ENCODE assay signal across 18 mouse cellular contexts in the genomic region with DNA sequence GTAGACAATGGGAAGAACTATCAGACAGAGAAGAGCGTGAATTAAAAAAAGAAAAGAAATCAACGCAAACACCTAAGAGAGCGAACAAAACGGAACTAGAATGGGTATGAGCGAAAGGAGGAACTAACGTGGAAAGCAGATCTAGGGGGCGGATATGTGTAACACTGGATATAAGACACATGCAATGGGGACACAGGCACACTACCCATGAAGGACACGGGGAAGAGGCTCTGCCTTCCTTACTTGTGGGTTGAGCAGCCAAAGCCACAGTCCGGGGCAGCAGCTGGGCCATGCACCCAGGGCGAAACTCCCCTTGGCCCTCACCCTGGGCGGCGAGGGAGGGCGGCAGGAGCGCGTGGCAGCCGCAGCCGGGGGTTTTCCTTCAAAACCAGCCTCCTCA.
DNase-seq lines count a peak whose midpoint lies in the region; ATAC-seq and TF ChIP-seq lines count a peak whose summit lies in the region.
"Had no signal": no experiment of that assay in that cellular context is flagged by ENCODE, and none has a peak within 500 bp of the region (broad histone marks: within the 10 kb centered on the region; RNA-seq: fewer than 3 reads in every experiment).

No protein-coding gene starts in this region.

- H3K27me3 ChIP-seq in midbrain, embryonic 10.5 days (ENCODE audit: low read depth, poor library complexity, severe bottlenecking), result no peaks in the 10 kb centered on the region
- H3K27me3 ChIP-seq in midbrain, embryonic 14.5 days (ENCODE audit: control insufficient read depth, insufficient read depth, low read length), result no peaks in the 10 kb centered on the region
- no peaks in the 10 kb centered on the region for H3K27me3 ChIP-seq in E14TG2a.4 (ENCODE audit: insufficient read depth, low read length)
- H3K27me3 ChIP-seq: forebrain, embryonic 13.5 days; heart, embryonic 13.5 days had no signal

- no peaks in the 10 kb centered on the region for H3K9me3 ChIP-seq in midbrain, embryonic 10.5 days (replicated peaks)
- H3K9me3 ChIP-seq in midbrain, embryonic 14.5 days (ENCODE audit: control insufficient read depth, low read length), result no peaks in the 10 kb centered on the region
- H3K9me3 ChIP-seq in E14TG2a.4 (ENCODE audit: low read length), result no peaks in the 10 kb centered on the region
- H3K9me3 ChIP-seq: embryonic facial prominence, embryonic 10.5 days; forebrain, embryonic 13.5 days; heart, embryonic 13.5 days had no signal

- H3K4me2 ChIP-seq in midbrain, embryonic 14.5 days (ENCODE audit: low read length), result no peak overlapping the region
- H3K4me2 ChIP-seq: forebrain, embryonic 13.5 days; heart, embryonic 13.5 days; hindbrain, embryonic 14.5 days had no signal

- H3K27ac ChIP-seq in midbrain, embryonic 10.5 days (replicated peaks), result 0 out of 2 replicates have a peak overlapping the region, but pooled peaks have one; percentile 6
- no peak overlapping the region for H3K27ac ChIP-seq in midbrain, embryonic 14.5 days (replicated peaks; ENCODE audit: low read depth, low read length)
- H3K27ac ChIP-seq: embryonic facial prominence, embryonic 10.5 days; forebrain, embryonic 13.5 days; heart, embryonic 13.5 days; hindbrain, embryonic 14.5 days had no signal

- H3K4me1 ChIP-seq in midbrain, embryonic 10.5 days, result peaks cover 16% of the 10 kb centered on the region
- no peaks in the 10 kb centered on the region for H3K4me1 ChIP-seq in midbrain, embryonic 14.5 days (ENCODE audit: control insufficient read depth, insufficient read depth, low read length)
- peaks cover 62% of the 10 kb centered on the region for H3K4me1 ChIP-seq in E14TG2a.4 (replicated peaks; ENCODE audit: low read depth, low read length)

- 92% methylated on average over 17 of the region's 17 CpGs for WGBS in midbrain, embryonic 10.5 days
- WGBS in midbrain, embryonic 14.5 days, result 91% methylated on average over 17 of the region's 17 CpGs

- TF ChIP-seq CTCF in E14TG2a.4 (conservative IDR thresholded peaks at IDR 0.05; ENCODE audit: low read length), result no peak

- DNase-seq in midbrain, embryonic 10.5 days (ENCODE audit: low spot score), result no peak
- DNase-seq in midbrain, embryonic 14.5 days, result no peak
- no peak for DNase-seq in spleen, postnatal 10 days (ENCODE audit: low spot score in 2 of 2)
- DNase-seq: adrenal gland, postnatal 10 days; cerebellum, adult 11 months; cerebellum, adult 9-10 months; cerebellum, postnatal 25 days; forebrain, postnatal 0 days; gastrocnemius, postnatal 14 days; heart, postnatal 4 days had no signal

- no peak for ATAC-seq in midbrain, embryonic 14.5 days (ENCODE audit: low FRiP score, low TSS enrichment)
- ATAC-seq in common myeloid progenitor, adult 5-6 weeks (replicated peaks; ENCODE audit: low read depth, poor library complexity, severe bottlenecking), result 0 out of 2 replicates have a peak, but pooled peaks have one; percentile 42
- peak; percentile 69 for ATAC-seq in megakaryocyte progenitor cell, adult 5-6 weeks (replicated peaks; ENCODE audit: poor library complexity)
- ATAC-seq: CD4-positive, CD25-positive, alpha-beta regulatory T cell, adult 4 months; forebrain, embryonic 13.5 days; forebrain, postnatal 0 days had no signal

- H3K4me3 ChIP-seq in midbrain, embryonic 10.5 days, result no peak overlapping the region
- H3K4me3 ChIP-seq in midbrain, embryonic 14.5 days (replicated peaks; ENCODE audit: low read depth, low read length), result no peak overlapping the region
- 0 out of 2 replicates have a peak overlapping the region, but pooled peaks have one; percentile 23 for H3K4me3 ChIP-seq in E14TG2a.4 (replicated peaks; ENCODE audit: low read length)
- H3K4me3 ChIP-seq: embryonic facial prominence, embryonic 10.5 days; forebrain, embryonic 13.5 days; heart, embryonic 13.5 days had no signal

- H3K9ac ChIP-seq in midbrain, embryonic 14.5 days (replicated peaks; ENCODE audit: low read length), result no peak overlapping the region
- H3K9ac ChIP-seq: forebrain, embryonic 13.5 days; forebrain, postnatal 0 days; heart, embryonic 13.5 days; hindbrain, embryonic 14.5 days had no signal

- peaks cover 97% of the 10 kb centered on the region for H3K36me3 ChIP-seq in midbrain, embryonic 10.5 days
- peaks cover 32% of the 10 kb centered on the region for H3K36me3 ChIP-seq in midbrain, embryonic 14.5 days (ENCODE audit: control insufficient read depth, insufficient read depth, low read length)
- peaks cover 96% of the 10 kb centered on the region for H3K36me3 ChIP-seq in E14TG2a.4 (ENCODE audit: insufficient read depth, low read length)
- H3K36me3 ChIP-seq: heart, embryonic 13.5 days had no signal
